Mouse (Mus musculus): ENCODE data around the gene Fam57b.

The Fam57b gene

DNA sequence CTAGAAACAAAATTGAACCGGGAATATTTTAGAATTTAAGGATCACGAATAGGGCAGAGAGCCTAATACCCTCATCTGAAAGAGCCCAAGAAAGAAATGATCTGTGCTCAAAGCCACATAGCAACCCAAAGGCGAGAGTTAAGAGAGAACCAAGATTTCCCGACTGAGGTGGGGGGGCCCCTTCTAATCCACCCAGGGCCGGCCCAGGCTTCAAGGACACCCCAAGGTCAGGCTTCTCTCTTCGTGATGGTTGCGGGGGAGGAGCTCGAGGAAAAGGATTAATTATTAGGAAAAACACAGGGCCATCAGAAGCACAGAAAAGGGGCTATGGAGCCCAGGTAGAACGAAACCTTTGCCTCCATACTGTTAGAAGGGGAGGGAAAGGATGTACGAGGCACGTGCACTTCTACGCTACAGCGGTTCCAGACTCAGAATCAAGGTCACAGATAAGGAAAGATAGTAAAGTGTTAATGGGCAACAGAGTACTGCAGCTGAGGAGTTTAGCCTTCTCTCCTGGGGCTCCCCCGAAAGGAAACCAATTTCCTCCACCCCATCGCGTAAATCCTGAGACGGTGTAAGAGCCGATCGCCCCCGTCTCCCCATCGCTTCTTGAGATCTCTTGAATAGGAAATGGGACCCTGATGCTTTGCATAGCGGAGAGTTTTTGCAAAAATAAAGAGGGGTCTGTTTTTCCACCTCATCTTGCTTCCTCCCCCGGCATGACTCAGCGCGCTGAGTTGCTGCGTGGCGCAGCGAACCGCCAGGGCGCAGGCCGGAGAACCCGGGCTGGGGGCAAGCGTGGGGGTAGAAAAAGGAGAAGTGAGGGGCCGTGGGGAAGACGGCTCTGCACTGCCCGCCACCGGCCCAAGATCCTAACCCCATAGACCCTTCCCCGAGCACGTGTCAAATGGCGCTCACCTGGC, 920 bp downstream of the Fam57b start:
- DNase-seq (ENCODE audit: inconsistent age in 2 of 2, low spot score in 1 of 2): peak; percentile 78 to 89

DNA sequence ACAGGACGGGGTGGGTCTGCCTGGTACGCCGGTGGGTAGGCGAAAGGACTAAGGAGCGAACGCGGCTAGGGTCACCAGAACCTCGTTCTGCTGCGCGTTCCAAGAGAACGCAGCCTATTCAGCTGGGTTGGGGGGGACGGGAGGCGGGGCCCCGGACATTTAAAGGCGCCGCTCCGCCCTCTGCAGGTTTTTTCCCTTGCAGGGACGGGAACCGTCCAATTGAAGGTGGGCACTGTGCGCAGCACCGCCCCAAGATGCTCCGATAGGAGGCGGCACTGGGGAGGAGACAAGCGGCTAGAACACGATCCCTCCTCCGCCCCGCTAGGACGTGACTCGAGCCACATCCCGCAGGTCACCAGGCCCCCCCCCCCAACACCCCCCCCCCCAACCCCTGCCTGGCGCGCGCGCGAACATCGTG, 1.6 kb downstream of the Fam57b start:
- peak; percentile 99 for DNase-seq (ENCODE audit: inconsistent age in 2 of 2, low spot score in 1 of 2)

DNA sequence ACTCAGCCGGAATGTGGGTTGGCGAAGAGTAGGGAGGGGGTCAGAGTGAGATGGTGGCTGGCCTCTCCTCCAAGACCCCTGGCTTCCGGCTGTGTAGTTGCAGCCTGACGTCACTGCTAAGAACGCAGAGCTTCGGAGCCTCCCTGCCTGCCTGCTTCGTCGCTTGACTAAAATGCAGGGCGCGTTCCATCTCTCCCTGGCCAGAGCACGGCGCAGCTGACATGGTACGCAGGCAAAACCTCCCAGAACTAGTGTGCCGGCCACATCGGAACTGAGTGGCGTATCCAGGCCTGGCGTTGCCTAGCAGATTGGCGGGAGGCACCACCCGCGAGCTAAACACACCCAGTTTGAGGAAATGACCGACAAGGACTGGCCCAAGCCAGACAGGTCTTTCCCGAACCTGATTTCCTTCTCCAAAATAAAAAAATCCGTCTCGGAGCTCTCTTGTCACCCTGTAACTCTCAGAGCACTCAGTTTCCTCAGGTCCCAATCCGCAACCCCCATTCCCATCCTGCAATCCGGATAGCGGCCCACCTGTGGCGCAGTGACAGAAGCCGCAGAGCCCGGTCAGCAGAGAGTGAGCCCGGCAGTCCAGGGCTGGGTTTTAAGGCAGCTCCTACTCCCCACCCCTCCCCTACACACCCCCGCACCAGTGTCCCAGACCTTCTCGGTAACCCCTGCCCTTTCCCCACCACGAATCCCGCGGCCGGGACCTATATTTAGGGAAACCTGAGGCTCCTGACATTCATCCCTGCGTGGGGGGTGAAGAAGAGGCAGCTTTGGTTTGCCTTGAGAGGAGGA, 2.2 kb downstream of the Fam57b start:
- DNase-seq (ENCODE audit: inconsistent age in 2 of 2, low spot score in 1 of 2): peak in 1 of 2 experiments; percentile 96

DNA sequence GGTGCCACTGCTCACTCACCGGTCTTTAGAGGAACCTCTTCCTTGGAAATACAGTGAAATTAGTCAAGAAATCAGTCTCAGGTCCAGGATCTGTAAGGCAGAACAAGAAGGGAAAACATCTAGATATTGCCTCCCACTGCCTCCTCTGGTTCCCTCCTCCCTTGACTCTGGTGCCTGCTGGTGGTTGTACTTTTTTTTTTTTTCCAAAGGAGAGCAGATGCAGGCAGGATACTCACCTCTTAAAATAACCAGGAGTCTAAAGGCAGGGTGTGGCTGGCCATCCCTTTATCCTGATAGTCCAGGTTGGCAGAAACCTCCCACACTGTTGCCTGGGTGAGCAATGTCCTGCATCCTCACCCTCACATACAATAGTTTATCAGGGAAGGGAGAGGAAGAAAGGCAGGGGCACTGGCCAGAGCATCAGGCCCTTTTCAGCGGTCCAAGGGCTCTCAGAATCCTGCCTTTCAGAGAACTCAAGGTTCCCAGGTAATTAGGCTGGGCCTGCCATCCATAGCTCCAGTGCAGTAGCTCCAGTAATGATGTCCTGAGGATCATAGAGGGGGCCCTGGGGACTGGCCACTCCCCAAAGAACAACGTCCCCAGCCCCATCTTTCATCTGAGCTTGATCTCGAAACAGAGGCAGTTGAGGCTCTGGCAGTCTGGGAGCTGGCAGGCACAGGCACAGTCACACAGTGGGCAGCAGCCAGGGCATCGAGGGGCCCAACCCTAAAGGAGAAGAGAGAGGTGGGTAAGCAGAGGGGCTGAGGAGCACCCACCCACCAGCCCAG, 3.0 kb downstream of the Fam57b start:
- peak in 1 of 2 experiments; percentile 23 for DNase-seq (ENCODE audit: inconsistent age in 2 of 2, low spot score in 1 of 2)

DNA sequence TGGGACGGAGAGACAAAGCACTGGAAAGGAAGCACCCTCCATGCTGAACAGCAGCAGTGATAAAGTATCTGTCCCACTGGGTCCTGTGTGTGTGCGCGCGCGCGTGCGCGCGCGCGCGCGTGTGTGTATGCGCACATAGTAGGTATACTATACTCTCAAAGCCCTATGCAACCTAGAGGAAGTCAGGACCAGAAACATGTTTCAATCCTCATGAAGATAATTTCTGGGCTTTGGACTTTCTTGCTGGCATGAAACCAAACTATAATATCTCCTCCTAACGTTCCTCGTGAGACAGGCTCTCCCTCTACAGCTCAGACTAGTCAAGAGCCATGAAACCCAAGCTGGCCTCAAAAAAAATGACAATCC, 3.6 kb downstream of the Fam57b start:
- DNase-seq (ENCODE audit: inconsistent age in 2 of 2, low spot score in 1 of 2): no peak

DNA sequence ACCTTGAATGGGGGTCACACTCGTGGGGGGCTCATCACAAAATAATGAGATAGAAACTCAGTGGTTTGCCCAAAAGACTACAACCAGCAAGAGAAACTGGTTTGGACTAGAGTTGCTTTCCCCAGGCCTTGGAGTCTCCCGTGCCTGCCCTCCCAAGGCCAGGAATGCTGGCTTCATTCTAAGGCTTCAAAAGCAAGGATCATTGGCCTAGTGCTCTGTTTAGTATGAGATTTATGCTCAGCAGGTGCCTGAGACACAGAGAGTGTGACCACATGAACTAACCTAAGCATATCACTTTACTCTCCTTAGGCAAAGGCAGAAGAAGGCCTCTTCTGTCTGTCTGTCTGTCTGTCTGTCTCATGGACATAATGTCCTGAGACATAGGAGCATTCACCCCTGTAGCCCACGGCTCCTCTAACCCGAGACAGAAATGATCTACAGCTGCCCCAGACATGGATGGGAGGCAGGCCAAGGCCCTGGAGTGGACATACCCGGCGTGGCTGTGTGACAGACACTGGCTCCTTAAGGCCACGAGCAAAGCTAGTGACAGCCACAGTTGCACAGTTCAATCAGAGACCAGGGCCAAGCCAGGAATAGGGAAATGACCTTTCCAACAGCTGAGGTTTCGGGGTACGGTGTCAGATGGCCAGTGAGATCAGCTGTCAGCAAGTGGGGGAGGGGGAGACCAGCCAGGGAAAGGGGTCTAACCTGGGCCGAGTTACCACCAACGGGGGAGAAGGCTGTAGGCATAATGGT, 4.8 kb downstream of the Fam57b start:
- DNase-seq (ENCODE audit: inconsistent age in 2 of 2, low spot score in 1 of 2): peak; percentile 62 to 85

DNA sequence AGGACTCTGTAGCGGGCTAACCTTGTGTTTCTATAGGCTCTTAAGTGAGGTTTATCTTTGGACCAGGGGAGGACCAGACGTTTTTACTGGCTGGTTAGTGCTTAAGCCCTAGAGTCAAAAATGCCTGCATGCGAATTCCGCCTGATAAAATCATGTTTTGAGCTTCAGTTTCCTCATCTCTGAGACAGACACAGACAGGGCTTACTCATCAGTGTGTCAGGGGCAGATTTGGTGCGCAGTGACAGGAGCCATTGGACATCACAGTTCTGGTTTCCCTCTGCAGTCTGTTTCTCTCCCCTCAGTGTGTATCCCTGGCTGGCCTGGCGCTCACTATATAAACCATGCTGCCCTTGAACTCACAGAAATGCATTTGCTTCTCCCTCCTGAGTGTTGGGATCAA, 5.7 kb downstream of the Fam57b start:
- DNase-seq (ENCODE audit: inconsistent age in 2 of 2, low spot score in 1 of 2): peak; percentile 69 to 85

DNA sequence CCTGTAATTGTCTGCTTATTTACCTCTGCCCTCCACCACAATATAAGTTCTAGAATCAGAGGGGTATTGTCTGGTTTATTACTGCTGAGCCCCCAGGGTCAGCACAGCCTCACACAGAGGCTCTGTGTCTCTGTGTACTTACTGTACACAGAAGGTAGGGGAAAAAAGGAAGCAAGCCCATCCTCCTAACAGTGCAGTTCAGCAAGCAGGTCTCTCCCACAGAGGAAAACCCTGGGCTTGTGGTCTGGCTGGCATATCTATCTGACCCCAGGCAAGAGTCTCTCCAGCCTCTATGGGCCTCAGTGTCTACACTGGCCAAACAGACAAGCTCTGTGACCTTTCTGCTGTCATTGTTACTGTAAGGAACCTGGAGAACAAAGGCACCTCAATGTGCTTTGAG, 6.3 kb downstream of the Fam57b start:
- no peak for DNase-seq (ENCODE audit: inconsistent age in 2 of 2, low spot score in 1 of 2)

DNA sequence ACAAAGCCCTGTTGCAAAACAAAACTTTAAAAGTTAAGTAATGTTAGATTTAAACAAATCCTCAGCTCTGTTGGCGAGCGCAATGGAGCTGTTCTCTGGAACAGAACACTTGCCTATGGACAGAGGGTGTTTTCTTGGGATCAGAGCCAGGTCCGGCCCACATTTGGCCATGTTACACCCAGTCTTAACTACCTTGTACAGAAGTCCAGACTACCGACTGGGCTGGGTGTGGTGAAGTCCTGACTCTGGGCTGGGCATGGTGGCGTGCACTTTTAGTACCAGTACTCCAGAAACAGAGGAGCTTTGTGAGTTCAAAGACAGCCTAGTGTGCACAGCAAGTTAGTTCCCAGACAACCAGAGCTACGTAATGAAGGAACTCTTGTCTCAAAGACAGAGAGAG, 9.5 kb downstream of the Fam57b start:
- no peak for DNase-seq (ENCODE audit: inconsistent age in 2 of 2, low spot score in 1 of 2)

DNA sequence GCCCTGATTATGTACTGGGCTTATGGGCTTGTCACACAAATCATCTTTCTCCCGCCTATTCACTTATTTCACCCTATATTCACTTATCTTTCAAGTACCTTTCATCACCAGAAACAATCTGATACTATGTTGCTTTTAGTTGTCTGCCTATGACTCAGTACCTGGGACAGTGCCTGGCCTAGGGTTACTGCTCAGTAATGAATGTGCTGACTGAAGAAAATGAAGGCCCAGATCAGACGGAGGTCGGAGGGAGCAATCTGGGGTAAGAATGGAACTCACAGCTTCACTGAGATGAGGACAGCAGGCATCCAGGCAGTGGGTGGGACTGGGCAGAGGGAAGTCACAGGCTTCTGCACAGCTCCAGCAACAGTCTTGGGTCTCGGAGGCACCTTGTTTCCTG, 9.9 kb downstream of the Fam57b start:
- no peak for DNase-seq (ENCODE audit: inconsistent age in 2 of 2, low spot score in 1 of 2)

DNA sequence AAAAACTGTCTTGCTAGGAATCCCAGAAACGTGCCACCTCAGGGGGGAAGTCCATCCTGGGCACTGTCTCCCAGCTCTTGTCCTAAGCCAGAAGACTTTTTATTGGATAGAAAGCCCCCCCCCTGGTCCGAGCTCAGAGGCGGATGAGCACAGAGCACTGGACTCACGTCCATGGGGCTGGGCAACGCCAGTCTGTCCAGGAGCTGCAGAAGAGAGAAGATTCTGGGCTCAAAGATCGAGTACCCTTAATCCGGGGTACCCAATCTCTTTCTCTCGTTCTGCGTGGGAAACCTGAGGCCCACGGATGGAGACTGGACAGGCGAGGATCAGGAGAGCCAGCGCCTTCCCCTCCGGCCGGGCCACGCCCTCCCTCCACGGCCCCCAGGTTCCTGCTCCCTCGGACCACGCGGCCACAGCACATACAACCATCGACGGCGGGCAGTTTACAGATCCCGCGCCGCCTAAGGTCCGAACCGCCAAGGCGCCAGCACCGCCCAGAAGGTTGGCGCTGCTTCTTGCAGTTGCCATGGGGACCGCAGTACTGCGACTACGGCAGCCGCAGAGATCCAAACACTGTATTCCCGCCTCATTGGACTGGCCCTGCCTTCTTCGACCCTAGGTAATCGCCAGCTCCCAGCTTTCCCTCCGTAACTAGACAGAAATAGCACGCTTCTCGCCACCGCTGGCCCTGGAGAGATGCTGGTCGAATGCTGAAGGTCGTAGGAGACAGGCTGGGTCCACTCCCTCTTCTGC, 11.4 kb downstream of the Fam57b start:
- peak; percentile 90 to 95 for DNase-seq (ENCODE audit: inconsistent age in 2 of 2, low spot score in 1 of 2)

DNA sequence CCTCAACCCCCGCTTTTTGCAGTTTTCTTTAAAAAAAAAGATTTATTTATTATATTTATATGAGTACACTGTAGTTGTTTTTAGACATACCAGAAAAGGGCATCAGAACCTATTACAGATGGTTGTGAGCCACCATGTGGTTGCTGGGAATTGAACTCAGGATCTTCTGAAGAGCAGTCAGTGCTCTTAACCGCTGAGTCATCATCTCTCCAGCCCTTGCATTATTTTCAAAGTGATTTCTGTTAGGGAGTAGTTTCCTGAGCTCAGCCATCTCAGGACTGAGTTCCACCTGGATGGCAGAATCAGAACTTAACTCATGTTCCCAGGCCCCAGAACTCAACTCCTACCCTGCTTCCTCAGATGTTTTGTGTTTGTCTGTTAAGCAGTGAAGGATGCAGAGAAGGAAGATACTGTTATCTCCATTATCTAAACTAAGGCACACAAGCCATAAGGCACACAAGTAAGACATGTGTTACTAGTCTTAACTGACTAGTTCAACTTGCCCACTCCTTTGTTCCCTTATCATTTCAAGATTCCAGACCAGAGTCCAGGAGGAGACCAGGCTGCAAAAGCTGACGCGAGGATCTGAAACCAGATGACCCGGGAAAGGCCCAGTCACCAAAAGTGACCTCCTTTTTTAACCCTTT, 12.4 kb downstream of the Fam57b start:
- DNase-seq (ENCODE audit: inconsistent age in 2 of 2, low spot score in 1 of 2): peak in 1 of 2 experiments; percentile 31

DNA sequence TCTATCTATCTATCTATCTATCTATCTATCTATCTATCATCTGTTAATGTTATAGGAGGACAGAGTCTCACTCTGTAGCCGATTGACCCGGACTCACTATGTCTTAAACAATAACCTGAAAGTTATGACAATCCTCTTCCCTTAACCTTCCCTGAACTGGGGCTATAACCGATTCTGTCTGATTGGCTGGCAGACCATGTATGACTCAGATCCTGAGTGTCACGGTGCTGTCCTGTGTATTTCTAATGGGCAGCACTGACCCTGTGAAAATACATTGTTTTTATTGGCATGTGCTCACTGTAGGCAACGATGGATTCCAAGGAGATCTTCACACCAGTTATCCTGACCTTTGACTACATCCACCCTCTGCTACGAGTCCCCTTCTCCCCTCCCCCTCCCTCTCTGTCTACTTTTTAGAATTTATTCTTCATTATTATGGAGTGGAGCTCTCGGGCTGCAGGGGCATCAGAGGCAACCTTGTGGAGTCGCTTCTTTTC, 18.3 kb downstream of the Fam57b start:
- DNase-seq (ENCODE audit: inconsistent age in 2 of 2, low spot score in 1 of 2): peak in 1 of 2 experiments; percentile 67

DNA sequence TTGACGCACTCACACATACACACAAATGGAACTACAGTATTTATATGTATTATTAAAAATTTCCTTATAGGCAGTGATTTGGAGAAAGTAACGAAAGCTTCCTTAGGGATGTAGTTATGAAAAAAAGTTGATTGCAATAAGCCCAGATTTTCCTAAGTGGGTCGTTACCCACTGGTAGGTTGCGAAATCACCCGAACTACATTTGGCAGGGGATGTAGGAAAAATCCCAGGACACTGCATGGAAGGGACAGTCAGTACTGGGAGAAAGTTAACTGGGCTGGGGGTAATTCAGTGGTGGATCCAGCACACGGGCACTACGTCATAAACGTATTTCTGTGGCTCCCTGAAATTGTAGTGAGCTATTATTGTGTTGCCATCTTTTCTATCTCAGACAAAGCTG, 19.0 kb downstream of the Fam57b start:
- DNase-seq (ENCODE audit: inconsistent age in 2 of 2, low spot score in 1 of 2): peak in 1 of 2 experiments; percentile 62

DNA sequence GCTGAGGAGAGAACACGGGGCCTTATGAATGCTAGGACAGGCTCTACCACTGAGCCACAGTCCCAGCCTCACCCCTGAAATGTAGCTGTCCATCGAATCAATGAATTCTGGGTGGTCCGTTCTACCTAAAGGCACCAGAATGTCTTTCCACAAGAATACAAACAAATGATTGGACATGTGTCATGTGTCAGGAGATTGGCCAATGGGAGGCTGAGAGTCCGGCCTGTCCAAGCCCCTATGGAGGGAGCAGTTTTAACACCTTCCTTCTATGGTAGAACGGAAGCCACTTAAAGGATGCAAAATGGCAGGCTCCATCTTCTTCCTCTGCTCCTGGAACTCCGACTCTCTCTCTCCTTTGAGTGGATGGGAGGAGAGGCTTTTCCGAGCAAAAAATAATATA, 20.1 kb downstream of the Fam57b start:
- DNase-seq (ENCODE audit: inconsistent age in 2 of 2, low spot score in 1 of 2): no peak

DNA sequence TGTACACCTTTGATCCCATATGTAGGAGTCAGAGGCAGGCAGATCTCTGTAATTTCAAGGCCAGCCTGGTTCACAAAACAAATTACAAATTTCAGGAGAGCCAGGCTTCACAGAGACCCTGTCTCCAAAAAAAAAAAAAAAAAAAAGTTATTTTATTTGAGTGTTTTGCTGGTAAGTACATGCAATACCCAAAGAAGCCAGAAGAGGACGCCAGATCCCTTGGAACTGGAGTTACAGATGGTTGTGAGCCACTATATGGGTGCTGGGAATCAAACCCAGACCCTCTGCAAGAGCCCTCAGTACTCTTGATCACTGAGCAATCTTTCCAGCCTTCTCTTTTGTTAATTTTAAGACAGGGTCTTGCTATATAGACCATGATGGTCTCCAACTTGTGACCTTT, 21.4 kb downstream of the Fam57b start:
- DNase-seq (ENCODE audit: inconsistent age in 2 of 2, low spot score in 1 of 2): no peak

DNA sequence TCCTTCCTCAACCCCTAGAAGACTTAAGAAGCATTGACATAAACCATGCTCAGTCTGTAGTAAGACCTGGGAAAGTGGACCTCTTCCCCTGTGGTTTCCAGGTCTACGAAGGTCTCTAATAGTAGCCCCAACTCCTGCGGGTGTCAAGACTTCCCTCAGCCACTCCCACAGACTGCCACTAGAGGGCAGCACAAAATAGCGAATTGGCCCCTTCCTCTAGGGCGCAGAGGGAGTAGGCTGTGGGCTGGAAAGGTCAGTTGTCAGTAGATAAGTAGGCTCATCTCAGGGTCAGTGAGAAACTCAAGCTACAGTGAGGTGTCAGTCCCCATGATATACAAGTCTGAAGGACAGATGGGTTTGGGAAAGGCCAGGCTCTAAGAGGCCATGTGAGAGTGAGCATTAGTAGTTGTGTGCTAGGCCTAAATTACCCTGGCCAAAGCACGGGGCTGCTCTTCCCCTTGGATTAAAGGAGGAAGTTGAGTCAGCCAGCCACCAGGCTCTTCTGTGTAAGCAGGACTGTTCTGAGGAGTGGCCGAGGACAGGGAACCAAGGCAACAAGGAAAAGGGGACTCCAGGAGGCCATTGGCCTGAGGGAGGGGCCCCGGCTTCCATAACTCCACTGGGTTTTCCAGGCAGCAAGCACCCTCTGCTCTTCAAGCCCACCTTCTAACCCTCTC, 24.5 kb downstream of the Fam57b start:
- peak; percentile 87 to 96 for DNase-seq (ENCODE audit: inconsistent age in 2 of 2, low spot score in 1 of 2)

DNA sequence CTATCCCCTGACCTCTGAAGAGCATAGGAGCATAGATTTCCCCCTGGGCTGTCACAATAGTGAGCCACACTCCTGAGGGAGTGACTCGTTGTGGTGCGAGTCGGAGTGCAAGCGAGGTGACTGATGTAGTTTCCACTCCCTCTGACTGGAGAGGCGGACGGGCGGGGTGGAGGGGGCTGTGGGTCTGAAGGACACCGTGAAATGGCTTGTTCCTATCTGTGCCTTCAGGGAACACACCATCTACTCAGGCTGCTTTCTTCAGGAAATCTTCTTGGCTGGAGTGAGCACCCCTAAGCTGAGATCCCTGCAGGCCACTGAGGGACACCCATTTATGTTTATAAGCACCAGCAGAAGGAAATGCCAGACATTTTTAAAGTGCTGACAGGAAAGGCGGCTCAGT, 25.3 kb downstream of the Fam57b start:
- peak; percentile 65 to 73 for DNase-seq (ENCODE audit: inconsistent age in 2 of 2, low spot score in 1 of 2)

Data from adrenal gland, adult (tissue).